Mouse (Mus musculus): ENCODE results near the gene Ebf1.

GRCm38 (mm10) chr11:44788003-44788402, 170.9 kb downstream of the Ebf1 start:
- no peak for TF ChIP-seq EP300 (IDR thresholded peaks at IDR 0.05)
- no peak for TF ChIP-seq CTCF (IDR thresholded peaks at IDR 0.05)
